Mouse (Mus musculus) kidney, adult 2 months (tissue): ENCODE data around the gene Nod1. TPM values are rescaled to one million over a fixed set of nuclear protein-coding genes. Genes with fewer than 3 reads are reported as not detected.

Source experiments
- DNase-seq: peaks from one replicate; pipeline ENCODE4 v3.0.0; 2021
- H3K27ac ChIP-seq: fragments of 200-500 bp; 2 replicates; pipeline ENCODE4 v1.5.1; 2012; ENCODE audit warnings: low read depth, low read length, control low read depth, inconsistent platforms; ENCODE audit not compliant: insufficient read depth
- H3K27me3 ChIP-seq: fragments of 200-500 bp; replicated peaks from 2 replicates; pipeline ENCODE4 v1.6.1; 2012; ENCODE audit warnings: mild to moderate bottlenecking, moderate library complexity, low read length, inconsistent platforms; ENCODE audit not compliant: control insufficient read depth, insufficient read depth
- H3K36me3 ChIP-seq: fragments of 200-500 bp; 2 replicates; pipeline ENCODE4 v1.6.1; 2012; ENCODE audit warnings: mild to moderate bottlenecking, moderate library complexity, low read length, inconsistent platforms; ENCODE audit not compliant: control insufficient read depth, insufficient read depth
- H3K4me1 ChIP-seq: fragments of 200-500 bp; 2 replicates; pipeline ENCODE4 v1.6.1; 2011; ENCODE audit warnings: low read length; ENCODE audit not compliant: control insufficient read depth, insufficient read depth
- H3K4me3 ChIP-seq: fragments of 200-500 bp; 2 replicates; pipeline ENCODE4 v1.5.1; 2011; ENCODE audit warnings: mild to moderate bottlenecking, low read depth, low read length, control low read depth; ENCODE audit not compliant: insufficient read depth
- CTCF ChIP-seq: fragments of 200-500 bp; conservative IDR thresholded peaks from 2 replicates; pipeline ENCODE4 v1.5.1; 2011; ENCODE audit warnings: low read depth, mild to moderate bottlenecking, control low read depth, low read length, moderate library complexity, mixed read lengths; ENCODE audit not compliant: insufficient read depth, insufficient read length
- POLR2A ChIP-seq: fragments of 200-500 bp; IDR thresholded peaks from one replicate; pipeline ENCODE4 v1.6.1; 2011; ENCODE audit warnings: low read depth, low read length, control low read depth
- WGBS: fragments of 180-500 bp; shearing (Covaris S2); methylation state at CpG from one replicate; pipeline ENCODE4 v1.1.7; 2018; 5-methylcytosine and 5-hydroxymethylcytosine counted together
- polyA plus RNA-seq: library from polyadenylated mRNA; depleted of rRNA; stranded (reverse); fragments of >200 nt; gene quantifications from 2 replicates; pipeline ENCODE4 v1.2.3, GENCODE M21; 2012

The Nod1 gene
- polyA plus RNA-seq, 1 experiment, result 14.0 TPM

- no peaks in the 10 kb centered on the region for H3K27me3 ChIP-seq
- H3K4me1 ChIP-seq, result no peaks in the 10 kb centered on the region
- 61% methylated on average over 4 of the region's 4 CpGs for WGBS
- no peak overlapping the region for H3K27ac ChIP-seq
- no peaks in the 10 kb centered on the region for H3K36me3 ChIP-seq
- H3K4me3 ChIP-seq, result no peak overlapping the region
- TF ChIP-seq CTCF (no peak), POLR2A (no peak)
- DNase-seq, result no peak
Measured at GRCm38 (mm10) chr6:54916163-54916562, 56.2 kb downstream of the Nod1 start.

- Histone ChIP-seq H3K27ac (no peak overlapping the region), H3K36me3 (no peaks in the 10 kb centered on the region), H3K27me3 (no peaks in the 10 kb centered on the region), H3K4me1 (no peaks in the 10 kb centered on the region), H3K4me3 (no peak overlapping the region)
- TF ChIP-seq POLR2A (no peak), CTCF (no peak)
- no peak for DNase-seq
- 86% methylated on average over 4 of the region's 4 CpGs for WGBS
Measured at GRCm38 (mm10) chr6:54914977-54915376, 57.4 kb downstream of the Nod1 start.

GRCm38 (mm10) chr6:54906053-54907040 lies 66.1 kb downstream of the Nod1 start:
- Histone ChIP-seq H3K4me3 (no peak overlapping the region), H3K27ac (no peak overlapping the region), H3K27me3 (no peaks in the 10 kb centered on the region), H3K36me3 (no peaks in the 10 kb centered on the region), H3K4me1 (no peaks in the 10 kb centered on the region)
- TF ChIP-seq POLR2A, result no peak
- no peak for TF ChIP-seq CTCF
- DNase-seq, result no peak
- 77% methylated on average over 10 of the region's 10 CpGs for WGBS

- 86% methylated on average over 2 of the region's 2 CpGs for WGBS
Measured at GRCm38 (mm10) chr6:54902547-54902946, 69.9 kb downstream of the Nod1 start.

GRCm38 (mm10) chr6:54900256-54900655 lies 72.2 kb downstream of the Nod1 start:
- Histone ChIP-seq H3K27ac (no peak overlapping the region), H3K4me1 (no peaks in the 10 kb centered on the region), H3K4me3 (no peak overlapping the region), H3K27me3 (no peaks in the 10 kb centered on the region), H3K36me3 (no peaks in the 10 kb centered on the region)
- 76% methylated on average over 2 of the region's 2 CpGs for WGBS
- no peak for DNase-seq
- no peak for TF ChIP-seq CTCF
- no peak for TF ChIP-seq POLR2A

More at GRCm38 (mm10) chr6:54902547-54902946, 69.9 kb downstream of the Nod1 start:
- TF ChIP-seq CTCF (no peak), POLR2A (no peak)
- no peak overlapping the region for H3K27ac ChIP-seq
- DNase-seq, result no peak
- H3K36me3 ChIP-seq, result no peaks in the 10 kb centered on the region
- no peaks in the 10 kb centered on the region for H3K27me3 ChIP-seq
- no peak overlapping the region for H3K4me3 ChIP-seq
- H3K4me1 ChIP-seq, result no peaks in the 10 kb centered on the region

- DNase-seq, result no peak
- no peaks in the 10 kb centered on the region for H3K27me3 ChIP-seq
- TF ChIP-seq POLR2A, result no peak
- TF ChIP-seq CTCF, result no peak
- peaks cover 1% of the 10 kb centered on the region; the same call in 1 of the 2 replicates for H3K36me3 ChIP-seq
- WGBS, result 76% methylated on average over 3 of the region's 3 CpGs
- H3K4me3 ChIP-seq, result no peak overlapping the region
- H3K4me1 ChIP-seq, result no peaks in the 10 kb centered on the region
- H3K27ac ChIP-seq, result no peak overlapping the region
Measured at GRCm38 (mm10) chr6:54891384-54891783, 81.0 kb downstream of the Nod1 start.

- peaks cover 1% of the 10 kb centered on the region; the same call in 1 of the 2 replicates for H3K36me3 ChIP-seq
- no peak for TF ChIP-seq CTCF
- no peak overlapping the region for H3K27ac ChIP-seq
- H3K27me3 ChIP-seq, result no peaks in the 10 kb centered on the region
- H3K4me3 ChIP-seq, result no peak overlapping the region
- no peaks in the 10 kb centered on the region for H3K4me1 ChIP-seq
- WGBS, result 91% methylated on average over 9 of the region's 9 CpGs
- no peak for DNase-seq
Measured at GRCm38 (mm10) chr6:54890221-54890620, 82.2 kb downstream of the Nod1 start.

- H3K27me3 ChIP-seq, result no peaks in the 10 kb centered on the region
- 78% methylated on average over 7 of the region's 7 CpGs for WGBS
- H3K27ac ChIP-seq, result no peak overlapping the region
- DNase-seq, result no peak
- H3K4me3 ChIP-seq, result no peak overlapping the region
- H3K4me1 ChIP-seq, result peaks cover 3% of the 10 kb centered on the region; the same call in 1 of the 2 replicates
- peaks cover 1% of the 10 kb centered on the region; the same call in 1 of the 2 replicates for H3K36me3 ChIP-seq
- TF ChIP-seq CTCF, result no peak
- no peak for TF ChIP-seq POLR2A
Measured at GRCm38 (mm10) chr6:54886195-54886594, 86.2 kb downstream of the Nod1 start.
